Mouse (Mus musculus): ENCODE results near the gene Zbtb12.
"Not testable (repeated sequence)": the region's sequence is repeated elsewhere in the genome, so short reads cannot be mapped to it uniquely, and the experiment has no call there.

Gene Zbtb12

GRCm38 (mm10) chr17:34879336-34879879 lies at the start of gene Zbtb12:
TSS of gene Zbtb12 (plus strand) at chr17:34879483.
- in situ Hi-C loops (cut with MboI; ENCODE audit: unreplicated experiment in 2 of 2) = no loop called here

DNA sequence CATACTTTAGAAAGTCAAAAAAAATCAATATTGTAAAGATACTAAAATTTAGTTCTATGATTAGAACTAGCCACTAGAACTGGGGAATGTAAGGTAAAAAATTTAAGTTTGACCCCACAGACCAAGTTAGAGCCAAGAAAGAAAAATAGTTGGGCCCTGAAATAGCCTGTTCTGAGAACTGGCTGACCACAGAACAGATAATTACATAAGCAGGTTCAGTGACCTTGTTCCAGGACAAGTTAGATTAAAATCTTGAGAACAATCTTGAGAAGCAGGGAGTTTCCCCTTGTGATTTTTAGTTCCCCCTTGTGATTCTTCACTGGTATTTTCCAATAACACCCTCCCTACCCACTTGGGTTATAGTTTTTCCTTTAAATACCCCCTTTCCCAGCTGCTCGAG lies 48.5 kb upstream of the Zbtb12 start:
- in situ Hi-C loops (cut with MboI; ENCODE audit: unreplicated experiment in 2 of 2) = not testable (repeated sequence)

GRCm38 (mm10) chr17:34836155-34836855 lies 43.0 kb upstream of the Zbtb12 start:
- in situ Hi-C loops (cut with MboI; ENCODE audit: unreplicated experiment in 2 of 2) = no loop called here

- in situ Hi-C loops (cut with MboI; ENCODE audit: unreplicated experiment in 2 of 2) = no loop called here
Observed at GRCm38 (mm10) chr17:34836856-34837221, 42.4 kb upstream of the Zbtb12 start, which contains the start of the genes Stk19 and Dxo. TSS of gene Stk19 (minus strand) at chr17:34836945. TSS of gene Dxo (plus strand) at chr17:34837019.

- in situ Hi-C loops (cut with MboI; ENCODE audit: unreplicated experiment in 2 of 2) = no loop called here
Observed at GRCm38 (mm10) chr17:34837464-34838324, 41.6 kb upstream of the Zbtb12 start.

GRCm38 (mm10) chr17:34838785-34839184 lies 40.5 kb upstream of the Zbtb12 start:
- in situ Hi-C loops (cut with MboI; ENCODE audit: unreplicated experiment in 2 of 2) = no loop called here

GRCm38 (mm10) chr17:34840736-34841307 lies 38.5 kb upstream of the Zbtb12 start:
- in situ Hi-C loops (cut with MboI; ENCODE audit: unreplicated experiment in 2 of 2) = no loop called here

DNA sequence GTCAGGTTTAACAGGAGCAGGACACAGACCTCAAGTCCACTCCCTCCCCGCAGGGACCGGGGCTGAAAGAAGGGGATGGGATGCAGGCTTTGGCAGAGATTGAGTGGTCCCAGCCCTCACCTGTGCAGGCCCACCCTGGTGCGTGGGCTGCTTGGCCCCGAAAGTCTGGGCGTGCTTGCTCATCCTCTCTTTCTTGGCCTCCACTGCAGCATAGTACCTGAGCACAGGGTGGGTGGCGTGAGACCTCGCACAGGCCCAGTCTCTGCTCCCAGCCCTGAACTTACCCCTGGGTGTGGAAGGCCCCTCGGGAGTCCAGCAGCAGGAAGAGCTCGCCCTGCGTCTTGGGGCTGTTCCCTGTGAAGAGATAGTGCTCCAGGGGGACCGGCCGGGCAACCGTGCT lies 34.4 kb upstream of the Zbtb12 start:
- in situ Hi-C loops (cut with MboI; ENCODE audit: unreplicated experiment in 2 of 2) = no loop called here

DNA sequence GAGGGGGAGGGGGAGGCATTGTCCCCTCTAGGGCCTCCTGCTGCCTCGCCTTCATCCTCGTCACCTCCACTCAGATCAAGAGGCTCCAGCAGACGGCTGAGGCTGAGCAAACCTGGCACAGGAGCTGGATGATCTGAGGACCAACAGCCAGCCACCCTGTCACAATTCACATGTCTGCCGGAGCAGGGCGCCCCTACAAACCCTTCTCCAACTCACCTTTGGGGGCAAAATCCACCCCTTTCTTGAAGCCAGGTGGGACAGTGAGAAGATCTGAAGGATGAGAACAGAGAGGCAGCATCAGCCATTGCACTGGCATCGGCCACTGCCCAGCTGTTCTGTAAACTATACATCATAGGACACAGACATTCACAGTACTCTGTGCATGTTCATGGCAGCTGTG lies 32.1 kb upstream of the Zbtb12 start:
- in situ Hi-C loops (cut with MboI; ENCODE audit: unreplicated experiment in 2 of 2) = no loop called here

DNA sequence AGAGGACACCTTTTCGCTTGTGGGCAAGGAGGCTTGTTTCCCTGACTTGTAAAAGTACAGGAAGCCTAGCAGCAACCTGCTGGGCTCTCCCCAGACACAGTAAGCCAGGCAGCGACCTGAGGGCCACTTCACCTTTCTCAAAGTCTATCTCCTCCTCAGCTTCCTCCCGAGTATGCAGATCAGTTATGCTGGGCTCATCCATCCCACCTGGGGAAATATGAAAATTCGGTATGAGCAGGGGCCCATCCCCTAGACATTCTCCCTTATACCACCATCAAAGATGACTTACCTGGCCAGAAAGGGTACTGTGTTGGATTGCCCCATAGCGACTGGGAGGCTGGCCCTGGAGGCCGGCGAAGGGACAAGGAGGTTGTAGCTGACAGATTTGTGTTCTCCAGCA lies 31.7 kb upstream of the Zbtb12 start:
- in situ Hi-C loops (cut with MboI; ENCODE audit: unreplicated experiment in 2 of 2) = no loop called here

- in situ Hi-C loops (cut with MboI; ENCODE audit: unreplicated experiment in 2 of 2) = loop anchor here (10.0 to 25.0 kb wide), 2 partner anchors 135 to 237 kb away; partner anchors contain the start of genes Abhd16a (in 1 of the 2), Lsm2 (in 1 of the 2), Ly6g6d (in 1 of the 2) and Ly6g6e (in 1 of the 2)
Observed at GRCm38 (mm10) chr17:34849722-34850516, 29.4 kb upstream of the Zbtb12 start, which contains the start of the genes Skiv2l and Nelfe. TSS of gene Skiv2l (minus strand) at chr17:34850210. TSS of gene Nelfe (plus strand) at chr17:34850391.

GRCm38 (mm10) chr17:34850517-34851125 lies 28.7 kb upstream of the Zbtb12 start:
- in situ Hi-C loops (cut with MboI; ENCODE audit: unreplicated experiment in 2 of 2) = loop anchor here (10.0 to 25.0 kb wide), 2 partner anchors 134 to 237 kb away; partner anchors contain the start of genes Abhd16a (in 1 of the 2), Lsm2 (in 1 of the 2), Ly6g6d (in 1 of the 2) and Ly6g6e (in 1 of the 2)

GRCm38 (mm10) chr17:34853511-34853910 lies 25.8 kb upstream of the Zbtb12 start:
- in situ Hi-C loops (cut with MboI; ENCODE audit: unreplicated experiment in 2 of 2) = loop anchor here (10.0 to 25.0 kb wide), 2 partner anchors 131 to 234 kb away; partner anchors contain the start of genes Abhd16a (in 1 of the 2), Lsm2 (in 1 of the 2), Ly6g6d (in 1 of the 2) and Ly6g6e (in 1 of the 2)

- in situ Hi-C loops (cut with MboI; ENCODE audit: unreplicated experiment in 2 of 2) = loop anchor here (5.0 to 25.0 kb wide), 4 partner anchors 58 to 233 kb away; partner anchors contain the start of genes Slc44a4 (in 2 of the 2), Abhd16a (in 1 of the 2), Lsm2 (in 1 of the 2) and Ly6g6d (in 1 of the 2)
Observed at GRCm38 (mm10) chr17:34854761-34855160, 24.5 kb upstream of the Zbtb12 start.

DNA sequence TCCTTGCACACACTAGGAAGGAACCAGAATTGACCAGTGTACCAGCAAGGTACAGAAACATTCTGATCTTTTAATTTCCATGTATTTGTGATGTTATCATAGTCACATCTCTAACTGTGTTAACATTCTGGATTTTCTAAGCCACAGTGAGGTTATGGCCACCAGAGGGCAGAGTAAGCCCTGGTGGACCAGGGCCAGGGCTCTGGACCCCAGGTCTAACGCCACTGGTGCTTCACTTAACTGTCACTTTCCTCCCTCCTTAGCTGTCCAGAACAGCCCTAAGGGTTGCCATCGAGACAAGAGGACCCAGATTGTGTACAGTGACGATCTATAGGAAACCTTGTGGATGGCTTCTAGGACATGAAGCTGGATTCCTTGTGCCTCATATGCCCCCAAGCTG lies 23.5 kb upstream of the Zbtb12 start:
- in situ Hi-C loops (cut with MboI; ENCODE audit: unreplicated experiment in 2 of 2) = loop anchor here (5.0 to 25.0 kb wide), 4 partner anchors 56 to 231 kb away; partner anchors contain the start of genes Slc44a4 (in 2 of the 2), Abhd16a (in 1 of the 2), Lsm2 (in 1 of the 2) and Ly6g6d (in 1 of the 2)

DNA sequence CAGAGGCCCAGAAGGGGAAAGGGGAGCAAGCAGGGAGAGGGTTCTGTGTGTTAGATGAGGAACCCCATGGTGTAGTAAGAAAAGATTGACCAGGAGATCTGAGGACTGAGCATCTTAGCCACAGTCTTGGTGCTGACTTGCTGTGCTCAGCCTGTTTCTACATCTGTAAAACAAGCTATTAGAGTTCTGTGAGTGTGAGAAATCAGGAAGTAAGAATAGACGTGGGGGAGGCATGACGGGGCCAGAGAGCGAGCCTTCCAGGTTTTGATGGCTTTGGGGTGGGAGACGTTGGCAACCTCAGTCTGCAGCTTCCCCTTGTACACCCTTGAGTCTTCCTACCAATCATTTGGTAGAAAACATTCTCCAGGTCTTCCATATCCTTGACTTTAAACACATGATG lies 20.6 kb upstream of the Zbtb12 start:
- in situ Hi-C loops (cut with MboI; ENCODE audit: unreplicated experiment in 2 of 2) = loop anchor here (5.0 to 25.0 kb wide), 4 partner anchors 54 to 229 kb away; partner anchors contain the start of genes Slc44a4 (in 2 of the 2), Abhd16a (in 1 of the 2), Lsm2 (in 1 of the 2) and Ly6g6d (in 1 of the 2)

- in situ Hi-C loops (cut with MboI; ENCODE audit: unreplicated experiment in 2 of 2) = loop anchor here in 1 of 2 experiments (25.0 kb wide), 1 partner anchor 227 kb away; the partner anchor contains the start of genes Abhd16a, Ly6g6d, Ly6g6e and Ly6g6f
Observed at GRCm38 (mm10) chr17:34860514-34860913, 18.8 kb upstream of the Zbtb12 start.

DNA sequence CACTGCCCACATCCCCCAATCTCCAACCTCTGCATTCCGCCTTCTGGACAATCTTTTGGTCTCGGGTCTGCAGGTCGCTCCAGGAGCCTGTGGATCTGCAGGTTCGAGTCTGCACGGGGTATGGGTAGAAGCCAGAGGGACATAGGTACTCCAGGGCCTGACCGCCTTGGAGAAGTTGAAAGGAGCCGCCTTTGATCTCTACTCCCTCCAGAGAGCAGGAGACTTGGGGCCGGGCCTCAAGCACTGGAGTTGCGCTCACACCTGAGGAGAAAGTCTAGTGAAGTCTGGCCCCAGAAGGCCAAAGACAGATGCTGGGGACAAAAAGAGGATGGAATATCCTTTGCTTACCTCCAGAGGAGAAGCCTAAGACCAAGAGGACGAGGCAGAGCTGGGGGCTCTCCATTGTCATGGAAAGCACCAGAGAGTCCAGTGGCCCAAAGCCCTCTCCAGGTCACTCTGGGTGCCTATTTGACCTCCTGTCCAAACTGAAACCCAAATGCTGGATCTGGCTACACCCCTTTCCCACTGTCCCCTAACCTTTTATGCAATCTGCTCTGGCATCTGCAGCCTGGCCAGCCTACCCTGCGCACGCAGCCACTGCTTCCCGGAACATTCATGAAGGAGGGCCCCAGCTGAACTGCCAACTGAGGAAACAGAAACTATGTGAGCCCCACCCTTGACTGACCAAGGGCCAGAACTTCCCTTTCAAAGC lies 17.4 kb upstream of the Zbtb12 start:
- in situ Hi-C loops (cut with MboI; ENCODE audit: unreplicated experiment in 2 of 2) = loop anchor here in 1 of 2 experiments (25.0 kb wide), 1 partner anchor 225 kb away; the partner anchor contains the start of genes Abhd16a, Ly6g6d, Ly6g6e and Ly6g6f
